Mouse (Mus musculus): ENCODE measurements at regions not wholly inside any gene's neighbourhood (a gene's known extent, or its start where the extent isn't known, plus 50 kb on each side); places are given as distances from the start of the nearest gene placed in this dataset.

GRCm38 (mm10) chr10:100853213-100853612 is 262.9 kb downstream of the 1700017N19Rik start:
- Histone ChIP-seq H3K9ac (ENCODE audit: low read depth, low read length) (no peak overlapping the region), H3K27ac (replicated peaks; ENCODE audit: low read depth, low read length) (no peak overlapping the region), H3K4me2 (ENCODE audit: low read depth, low read length) (no peak overlapping the region), H3K36me3 (ENCODE audit: control insufficient read depth, insufficient read depth, low read length) (no peaks in the 10 kb centered on the region), H3K4me3 (ENCODE audit: low read depth, low read length) (no peak overlapping the region), H3K27me3 (replicated peaks; ENCODE audit: control insufficient read depth, insufficient read depth, low read length) (no peaks in the 10 kb centered on the region), H3K9me3 (ENCODE audit: control insufficient read depth, low read length) (no peaks in the 10 kb centered on the region), H3K4me1 (ENCODE audit: control insufficient read depth, insufficient read depth, low read length) (no peaks in the 10 kb centered on the region)
- DNase-seq (ENCODE audit: low spot score) (no peak), ATAC-seq (ENCODE audit: low read depth) (0 out of 2 replicates have a peak, but pooled peaks have one; percentile 47)

DNA sequence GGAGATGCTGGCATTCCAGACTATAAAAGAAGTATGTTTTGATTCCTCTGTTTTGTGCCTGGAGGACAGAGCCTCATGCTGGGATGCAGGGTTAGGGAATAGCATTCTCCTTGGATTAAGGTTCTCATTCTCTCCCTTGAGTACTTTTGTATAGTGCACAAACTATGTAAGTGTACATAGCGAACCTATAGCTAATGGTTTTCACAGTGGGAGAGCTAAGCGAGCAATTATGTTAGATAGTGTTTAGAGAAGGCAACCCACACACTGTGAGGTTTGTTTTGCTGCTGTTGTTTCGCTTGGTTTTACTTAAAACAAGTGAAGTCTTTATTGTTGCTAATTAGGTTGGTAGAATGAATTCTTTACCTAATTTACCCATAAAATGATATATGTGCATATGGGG is 266.2 kb downstream of the 1700017N19Rik start:
- H3K4me2 ChIP-seq (ENCODE audit: low read depth, low read length), result no peak overlapping the region
- no peaks in the 10 kb centered on the region for H3K36me3 ChIP-seq (ENCODE audit: control insufficient read depth, insufficient read depth, low read length)
- H3K4me3 ChIP-seq (ENCODE audit: low read depth, low read length), result no peak overlapping the region
- no peak overlapping the region for H3K27ac ChIP-seq (replicated peaks; ENCODE audit: low read depth, low read length)
- DNase-seq (ENCODE audit: low spot score), result no peak
- WGBS, result 78% methylated on average over 3 of the region's 3 CpGs
- H3K9me3 ChIP-seq (ENCODE audit: control insufficient read depth, low read length), result no peaks in the 10 kb centered on the region
- no peak for ATAC-seq (ENCODE audit: low read depth)
- H3K27me3 ChIP-seq (replicated peaks; ENCODE audit: control insufficient read depth, insufficient read depth, low read length), result no peaks in the 10 kb centered on the region
- no peak overlapping the region for H3K9ac ChIP-seq (ENCODE audit: low read depth, low read length)
- no peaks in the 10 kb centered on the region for H3K4me1 ChIP-seq (ENCODE audit: control insufficient read depth, insufficient read depth, low read length)

GRCm38 (mm10) chr10:100865501-100866181 is 275.4 kb downstream of the 1700017N19Rik start:
- WGBS, result 48% methylated on average over 6 of the region's 6 CpGs
- no peak for ATAC-seq (ENCODE audit: low read depth)
- DNase-seq (ENCODE audit: low spot score), result peak; percentile 37
- no peak overlapping the region for H3K4me3 ChIP-seq (ENCODE audit: low read depth, low read length)
- no peak overlapping the region for H3K4me2 ChIP-seq (ENCODE audit: low read depth, low read length)
- no peak overlapping the region for H3K27ac ChIP-seq (replicated peaks; ENCODE audit: low read depth, low read length)
- H3K9me3 ChIP-seq (ENCODE audit: control insufficient read depth, low read length), result no peaks in the 10 kb centered on the region
- no peaks in the 10 kb centered on the region for H3K4me1 ChIP-seq (ENCODE audit: control insufficient read depth, insufficient read depth, low read length)
- no peaks in the 10 kb centered on the region for H3K27me3 ChIP-seq (replicated peaks; ENCODE audit: control insufficient read depth, insufficient read depth, low read length)
- H3K36me3 ChIP-seq (ENCODE audit: control insufficient read depth, insufficient read depth, low read length), result no peaks in the 10 kb centered on the region
- H3K9ac ChIP-seq (ENCODE audit: low read depth, low read length), result no peak overlapping the region

GRCm38 (mm10) chr10:100868360-100868916 is 278.2 kb downstream of the 1700017N19Rik start:
- DNase-seq (ENCODE audit: low spot score) (no peak), ATAC-seq (ENCODE audit: low read depth) (no peak)
- no peaks in the 10 kb centered on the region for H3K4me1 ChIP-seq (ENCODE audit: control insufficient read depth, insufficient read depth, low read length)
- no peak overlapping the region for H3K4me3 ChIP-seq (ENCODE audit: low read depth, low read length)
- H3K36me3 ChIP-seq (ENCODE audit: control insufficient read depth, insufficient read depth, low read length), result no peaks in the 10 kb centered on the region
- WGBS, result 43% methylated on average over 3 of the region's 3 CpGs
- no peak overlapping the region for H3K4me2 ChIP-seq (ENCODE audit: low read depth, low read length)
- H3K27ac ChIP-seq (replicated peaks; ENCODE audit: low read depth, low read length), result no peak overlapping the region
- no peak overlapping the region for H3K9ac ChIP-seq (ENCODE audit: low read depth, low read length)
- no peaks in the 10 kb centered on the region for H3K27me3 ChIP-seq (replicated peaks; ENCODE audit: control insufficient read depth, insufficient read depth, low read length)
- H3K9me3 ChIP-seq (ENCODE audit: control insufficient read depth, low read length), result no peaks in the 10 kb centered on the region

GRCm38 (mm10) chr10:100882584-100882983 is 292.3 kb downstream of the 1700017N19Rik start:
- DNase-seq (ENCODE audit: low spot score), result no peak
- H3K4me2 ChIP-seq (ENCODE audit: low read depth, low read length), result no peak overlapping the region
- ATAC-seq (ENCODE audit: low read depth), result no peak
- H3K9ac ChIP-seq (ENCODE audit: low read depth, low read length), result no peak overlapping the region
- H3K9me3 ChIP-seq (ENCODE audit: control insufficient read depth, low read length), result no peaks in the 10 kb centered on the region
- no peaks in the 10 kb centered on the region for H3K27me3 ChIP-seq (replicated peaks; ENCODE audit: control insufficient read depth, insufficient read depth, low read length)
- no peak overlapping the region for H3K27ac ChIP-seq (replicated peaks; ENCODE audit: low read depth, low read length)
- H3K36me3 ChIP-seq (ENCODE audit: control insufficient read depth, insufficient read depth, low read length), result no peaks in the 10 kb centered on the region
- no peak overlapping the region for H3K4me3 ChIP-seq (ENCODE audit: low read depth, low read length)
- H3K4me1 ChIP-seq (ENCODE audit: control insufficient read depth, insufficient read depth, low read length), result no peaks in the 10 kb centered on the region
- 74% methylated on average over 2 of the region's 2 CpGs for WGBS

DNA sequence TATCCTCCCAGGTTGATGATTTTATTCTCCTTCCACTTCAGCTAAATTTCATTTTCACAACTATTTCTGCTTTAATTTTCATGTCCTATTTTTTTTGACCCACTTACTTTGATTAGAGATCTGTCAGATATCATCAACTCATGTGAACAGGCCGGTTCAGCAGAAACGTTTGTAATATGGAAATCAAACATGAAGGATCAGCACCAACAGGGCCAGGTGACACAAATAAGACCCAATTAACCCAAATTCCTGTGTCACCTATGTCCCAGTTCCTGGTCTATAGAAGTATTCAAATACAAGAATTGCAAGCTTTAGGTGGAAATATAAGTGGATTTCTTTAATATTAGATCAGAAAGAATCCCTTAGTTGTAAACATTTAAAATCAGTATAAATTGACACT is 332.7 kb downstream of the 1700017N19Rik start:
- Histone ChIP-seq H3K27me3 (replicated peaks; ENCODE audit: control insufficient read depth, insufficient read depth, low read length) (no peaks in the 10 kb centered on the region), H3K9ac (ENCODE audit: low read depth, low read length) (no peak overlapping the region), H3K4me2 (ENCODE audit: low read depth, low read length) (no peak overlapping the region), H3K9me3 (ENCODE audit: control insufficient read depth, low read length) (no peaks in the 10 kb centered on the region), H3K4me1 (ENCODE audit: control insufficient read depth, insufficient read depth, low read length) (no peaks in the 10 kb centered on the region), H3K4me3 (ENCODE audit: low read depth, low read length) (no peak overlapping the region), H3K36me3 (ENCODE audit: control insufficient read depth, insufficient read depth, low read length) (no peaks in the 10 kb centered on the region), H3K27ac (replicated peaks; ENCODE audit: low read depth, low read length) (no peak overlapping the region)
- ATAC-seq (ENCODE audit: low read depth) (no peak), DNase-seq (ENCODE audit: low spot score) (no peak)
- WGBS, result 72% methylated on average over 2 of the region's 2 CpGs

DNA sequence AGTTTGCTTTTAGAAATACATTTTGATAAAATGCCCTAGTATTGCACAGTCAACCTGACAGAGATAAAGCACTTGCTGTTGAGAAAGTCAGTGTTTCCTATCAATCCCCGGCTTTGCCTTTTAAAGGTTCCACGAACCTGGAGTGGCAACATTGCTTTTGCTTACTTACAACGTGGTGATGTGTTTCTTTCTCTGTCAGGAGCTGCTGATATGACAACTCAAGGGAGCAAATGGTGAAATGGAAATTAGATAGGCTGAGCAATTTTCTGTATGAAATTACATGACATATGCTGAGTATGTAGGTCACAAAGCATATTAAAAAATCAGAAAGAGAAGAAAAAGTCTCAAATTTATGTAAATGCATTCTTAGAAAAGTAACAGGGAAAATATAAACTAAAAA is 336.8 kb downstream of the 1700017N19Rik start:
- 61% methylated on average over 3 of the region's 3 CpGs for WGBS
- no peak overlapping the region for H3K4me3 ChIP-seq (ENCODE audit: low read depth, low read length)
- no peaks in the 10 kb centered on the region for H3K36me3 ChIP-seq (ENCODE audit: control insufficient read depth, insufficient read depth, low read length)
- H3K9ac ChIP-seq (ENCODE audit: low read depth, low read length), result no peak overlapping the region
- no peaks in the 10 kb centered on the region for H3K9me3 ChIP-seq (ENCODE audit: control insufficient read depth, low read length)
- DNase-seq (ENCODE audit: low spot score), result no peak
- H3K27me3 ChIP-seq (replicated peaks; ENCODE audit: control insufficient read depth, insufficient read depth, low read length), result no peaks in the 10 kb centered on the region
- H3K4me1 ChIP-seq (ENCODE audit: control insufficient read depth, insufficient read depth, low read length), result no peaks in the 10 kb centered on the region
- no peak overlapping the region for H3K27ac ChIP-seq (replicated peaks; ENCODE audit: low read depth, low read length)
- no peak for ATAC-seq (ENCODE audit: low read depth)
- no peak overlapping the region for H3K4me2 ChIP-seq (ENCODE audit: low read depth, low read length)

DNA sequence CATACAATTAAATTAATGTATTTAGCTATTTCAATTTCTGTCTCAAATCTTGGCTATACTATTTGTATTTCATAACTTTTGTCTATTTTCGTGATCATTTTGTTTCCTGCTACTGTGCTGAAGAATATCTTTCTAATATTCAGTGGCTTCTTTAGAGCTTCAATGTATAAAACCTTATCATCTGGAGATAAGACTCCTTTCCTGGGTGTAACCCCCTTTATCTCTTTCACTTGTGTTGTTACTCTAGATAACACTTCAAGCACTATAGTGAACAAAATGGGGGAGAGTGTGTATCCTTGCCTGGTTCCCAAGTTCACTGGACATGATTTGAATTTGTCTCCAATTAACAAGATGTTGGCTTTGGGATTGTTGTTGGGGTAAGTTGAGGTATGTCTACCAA is 341.5 kb downstream of the 1700017N19Rik start:
- ATAC-seq (ENCODE audit: low read depth) (no peak), DNase-seq (ENCODE audit: low spot score) (no peak)
- Histone ChIP-seq H3K27me3 (replicated peaks; ENCODE audit: control insufficient read depth, insufficient read depth, low read length) (no peaks in the 10 kb centered on the region), H3K27ac (replicated peaks; ENCODE audit: low read depth, low read length) (no peak overlapping the region), H3K4me2 (ENCODE audit: low read depth, low read length) (no peak overlapping the region), H3K4me3 (ENCODE audit: low read depth, low read length) (no peak overlapping the region), H3K4me1 (ENCODE audit: control insufficient read depth, insufficient read depth, low read length) (no peaks in the 10 kb centered on the region), H3K9me3 (ENCODE audit: control insufficient read depth, low read length) (no peaks in the 10 kb centered on the region), H3K36me3 (ENCODE audit: control insufficient read depth, insufficient read depth, low read length) (no peaks in the 10 kb centered on the region), H3K9ac (ENCODE audit: low read depth, low read length) (no peak overlapping the region)
- 90% methylated on average over 1 of the region's 1 CpGs for WGBS

GRCm38 (mm10) chr10:100958371-100958770 is 368.1 kb downstream of the 1700017N19Rik start:
- no peaks in the 10 kb centered on the region for H3K27me3 ChIP-seq (replicated peaks; ENCODE audit: control insufficient read depth, insufficient read depth, low read length)
- H3K9ac ChIP-seq (ENCODE audit: low read depth, low read length), result no peak overlapping the region
- H3K4me3 ChIP-seq (ENCODE audit: low read depth, low read length), result no peak overlapping the region
- no peaks in the 10 kb centered on the region for H3K9me3 ChIP-seq (ENCODE audit: control insufficient read depth, low read length)
- no peaks in the 10 kb centered on the region for H3K4me1 ChIP-seq (ENCODE audit: control insufficient read depth, insufficient read depth, low read length)
- no peak for DNase-seq (ENCODE audit: low spot score)
- no peak overlapping the region for H3K27ac ChIP-seq (replicated peaks; ENCODE audit: low read depth, low read length)
- no peaks in the 10 kb centered on the region for H3K36me3 ChIP-seq (ENCODE audit: control insufficient read depth, insufficient read depth, low read length)
- no peak overlapping the region for H3K4me2 ChIP-seq (ENCODE audit: low read depth, low read length)
- 82% methylated on average over 9 of the region's 9 CpGs for WGBS
- no peak for ATAC-seq (ENCODE audit: low read depth)
